Mouse (Mus musculus): ENCODE results near the gene Car4. TPM values are rescaled to one million over a fixed set of nuclear protein-coding genes. Genes with fewer than 3 reads are reported as not detected.

Car4 gene
- polyA plus RNA-seq, 1 experiment from 2014 or later: 16.8 TPM

DNA sequence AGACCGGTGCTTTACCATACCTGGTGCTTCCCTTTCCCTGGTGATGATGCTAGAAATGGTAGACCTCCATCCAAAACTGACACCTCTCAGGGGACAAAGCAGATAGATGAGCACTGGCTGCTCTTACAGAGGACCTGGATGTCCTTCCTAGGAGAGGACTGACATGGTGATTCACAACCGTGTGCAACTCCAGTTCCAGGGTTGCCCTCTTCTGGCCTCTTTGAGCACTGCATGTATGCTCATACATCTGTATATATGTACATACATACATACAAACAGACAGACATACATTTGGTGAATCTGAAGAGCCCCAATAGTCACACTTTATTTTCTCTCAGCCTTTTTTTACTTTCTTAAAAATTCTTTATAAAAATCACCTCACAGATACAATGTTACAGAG is 20.5 kb downstream of the Car4 start:
- H3K27me3 ChIP-seq (ENCODE audit: low read depth, poor library complexity, severe bottlenecking): no peaks in the 10 kb centered on the region
- no peak overlapping the region for H3K4me3 ChIP-seq
- DNase-seq (ENCODE audit: low spot score): peak; percentile 67
- WGBS: 47% methylated on average over 2 of the region's 2 CpGs
- peaks cover 11% of the 10 kb centered on the region for H3K4me1 ChIP-seq
- no peak overlapping the region for H3K27ac ChIP-seq (replicated peaks)
- no peaks in the 10 kb centered on the region for H3K36me3 ChIP-seq
- no peaks in the 10 kb centered on the region for H3K9me3 ChIP-seq (replicated peaks)

DNA sequence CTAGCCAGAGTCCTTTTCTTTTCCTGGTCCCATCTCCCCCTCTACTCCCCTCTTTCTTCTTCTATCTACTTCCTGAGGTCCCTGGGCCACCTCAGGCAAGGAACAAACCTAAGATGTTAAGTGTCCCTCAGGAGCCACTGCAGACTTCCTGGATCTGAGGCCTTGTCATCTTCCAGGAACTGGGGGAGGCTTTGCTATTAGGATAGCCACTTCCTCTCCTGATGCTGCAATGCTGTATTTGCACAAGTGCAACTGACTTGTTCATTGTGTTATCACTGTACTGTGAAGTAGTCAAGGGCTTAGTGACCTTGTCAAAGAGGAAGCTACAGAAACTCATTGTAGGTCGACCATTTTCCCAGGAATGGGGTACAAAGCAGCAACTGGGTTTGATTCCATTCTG is 21.8 kb downstream of the Car4 start:
- Histone ChIP-seq H3K27ac (replicated peaks) (no peak overlapping the region), H3K36me3 (no peaks in the 10 kb centered on the region)

DNA sequence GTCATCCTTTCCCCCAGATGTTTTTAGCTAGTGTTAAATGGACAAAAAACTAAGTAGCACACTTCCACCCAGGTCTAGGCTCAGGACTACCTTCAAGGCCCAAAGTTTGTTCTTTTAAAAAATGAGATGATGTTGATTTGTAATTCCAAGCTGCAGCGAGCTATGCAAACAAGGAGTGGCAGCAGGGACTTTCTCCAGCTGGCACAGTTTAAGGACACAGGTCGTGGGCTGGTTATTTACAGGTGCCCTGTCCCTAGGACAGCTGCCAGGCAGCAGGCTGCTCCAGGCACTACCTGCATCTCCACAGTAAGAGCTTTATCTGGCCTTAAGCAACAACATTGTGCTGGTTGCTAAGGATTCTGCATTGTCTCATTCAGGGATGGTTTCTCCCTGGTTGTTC is 23.1 kb downstream of the Car4 start:
- no peaks in the 10 kb centered on the region for H3K9me3 ChIP-seq (replicated peaks)
- peaks cover 5% of the 10 kb centered on the region for H3K36me3 ChIP-seq
- no peaks in the 10 kb centered on the region for H3K4me1 ChIP-seq
- H3K27ac ChIP-seq (replicated peaks): no peak overlapping the region
- H3K27me3 ChIP-seq (ENCODE audit: low read depth, poor library complexity, severe bottlenecking): no peaks in the 10 kb centered on the region
- no peak for DNase-seq (ENCODE audit: low spot score)
- WGBS: 71% methylated on average over 2 of the region's 2 CpGs
- H3K4me3 ChIP-seq: no peak overlapping the region

More for the DNA sequence above, 21.8 kb downstream of the Car4 start:
- Histone ChIP-seq H3K27me3 (ENCODE audit: low read depth, poor library complexity, severe bottlenecking) (no peaks in the 10 kb centered on the region), H3K4me3 (no peak overlapping the region), H3K4me1 (peaks cover 2% of the 10 kb centered on the region; the same call in 1 of the 2 replicates), H3K9me3 (replicated peaks) (no peaks in the 10 kb centered on the region)
- WGBS: 61% methylated on average over 1 of the region's 1 CpGs
- no peak for DNase-seq (ENCODE audit: low spot score)

DNA sequence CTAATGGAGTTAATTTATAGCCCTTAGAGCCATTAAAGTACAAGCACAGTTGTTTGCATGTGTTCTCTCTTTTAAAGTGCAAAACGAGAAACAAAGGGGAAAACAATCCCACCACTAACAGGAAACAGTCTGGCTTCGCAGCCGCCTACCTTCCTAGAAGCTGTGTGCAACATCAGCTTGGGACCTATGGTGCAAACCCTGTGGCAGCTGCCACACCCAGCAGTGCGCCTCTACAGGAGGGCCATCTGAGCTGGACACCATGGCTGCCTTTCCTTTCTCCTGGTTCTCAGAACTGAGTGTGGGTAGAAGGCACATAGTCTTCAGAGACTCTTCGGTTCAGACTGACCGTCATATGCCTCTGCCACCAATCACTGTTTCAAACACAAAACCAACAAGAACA is 27.8 kb downstream of the Car4 start:
- no peaks in the 10 kb centered on the region for H3K9me3 ChIP-seq (replicated peaks)
- H3K27me3 ChIP-seq (ENCODE audit: low read depth, poor library complexity, severe bottlenecking): no peaks in the 10 kb centered on the region
- H3K36me3 ChIP-seq: peaks cover 31% of the 10 kb centered on the region
- 90% methylated on average over 6 of the region's 6 CpGs for WGBS
- no peak overlapping the region for H3K4me3 ChIP-seq
- no peak for DNase-seq (ENCODE audit: low spot score)
- H3K4me1 ChIP-seq: no peaks in the 10 kb centered on the region
- H3K27ac ChIP-seq (replicated peaks): no peak overlapping the region

DNA sequence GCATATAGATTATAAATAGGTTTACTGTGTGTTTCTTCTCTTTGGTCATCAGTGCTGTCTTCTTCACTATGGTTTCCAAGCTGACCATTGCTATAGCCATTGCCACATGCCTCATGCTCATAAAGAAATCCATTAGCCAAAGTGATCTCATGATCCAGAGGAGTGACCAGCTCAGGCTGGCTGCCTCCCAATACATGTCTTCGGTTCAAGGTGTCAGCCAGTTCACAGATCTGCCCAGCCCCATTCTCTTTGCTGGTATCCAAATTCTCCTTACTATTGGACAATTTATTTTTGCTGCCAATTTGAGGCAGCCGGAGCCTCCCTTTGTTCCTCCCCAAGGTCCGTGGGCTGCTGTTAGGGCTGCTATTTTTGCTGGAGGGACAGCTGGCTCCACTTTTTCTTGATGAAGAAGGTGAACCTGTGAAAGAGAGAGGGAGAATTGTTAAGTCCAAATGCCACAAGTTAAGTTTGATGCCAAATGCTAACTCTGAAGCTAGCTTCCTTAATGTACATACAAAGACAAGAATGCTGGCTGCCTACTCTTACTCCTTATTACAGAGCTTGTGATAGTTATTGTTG is 30.8 kb downstream of the Car4 start:
- 98% methylated on average over 3 of the region's 3 CpGs for WGBS
- Histone ChIP-seq H3K36me3 (peaks cover 60% of the 10 kb centered on the region), H3K4me3 (no peak overlapping the region), H3K9me3 (replicated peaks) (no peaks in the 10 kb centered on the region), H3K4me1 (no peaks in the 10 kb centered on the region), H3K27me3 (ENCODE audit: low read depth, poor library complexity, severe bottlenecking) (no peaks in the 10 kb centered on the region), H3K27ac (replicated peaks) (no peak overlapping the region)
- no peak for DNase-seq (ENCODE audit: low spot score)

DNA sequence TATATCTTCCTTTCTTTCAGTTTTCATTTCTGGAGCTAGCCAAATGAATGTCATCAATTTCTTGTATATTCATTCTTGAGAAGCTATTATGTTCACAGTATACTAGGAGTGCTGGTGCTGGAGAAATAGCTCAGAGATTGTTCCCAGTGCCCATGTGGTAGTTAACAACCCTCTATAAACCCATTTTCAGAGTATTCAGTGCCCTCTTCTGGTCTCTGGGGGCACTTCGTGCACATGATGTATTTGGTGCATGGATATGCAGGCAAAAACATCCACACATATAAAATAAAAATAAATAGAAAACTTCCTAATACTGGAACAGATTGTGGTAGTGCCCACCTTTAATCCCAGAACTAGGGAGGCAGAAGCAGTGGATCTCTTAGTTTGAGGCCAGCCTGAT is 35.4 kb downstream of the Car4 start:
- no peak for DNase-seq (ENCODE audit: low spot score)
- peaks cover 71% of the 10 kb centered on the region for H3K36me3 ChIP-seq
- H3K4me3 ChIP-seq: no peak overlapping the region
- H3K27ac ChIP-seq (replicated peaks): no peak overlapping the region
- WGBS: 90% methylated on average over 1 of the region's 1 CpGs
- H3K4me1 ChIP-seq: no peaks in the 10 kb centered on the region
- no peaks in the 10 kb centered on the region for H3K9me3 ChIP-seq (replicated peaks)
- no peaks in the 10 kb centered on the region for H3K27me3 ChIP-seq (ENCODE audit: low read depth, poor library complexity, severe bottlenecking)

DNA sequence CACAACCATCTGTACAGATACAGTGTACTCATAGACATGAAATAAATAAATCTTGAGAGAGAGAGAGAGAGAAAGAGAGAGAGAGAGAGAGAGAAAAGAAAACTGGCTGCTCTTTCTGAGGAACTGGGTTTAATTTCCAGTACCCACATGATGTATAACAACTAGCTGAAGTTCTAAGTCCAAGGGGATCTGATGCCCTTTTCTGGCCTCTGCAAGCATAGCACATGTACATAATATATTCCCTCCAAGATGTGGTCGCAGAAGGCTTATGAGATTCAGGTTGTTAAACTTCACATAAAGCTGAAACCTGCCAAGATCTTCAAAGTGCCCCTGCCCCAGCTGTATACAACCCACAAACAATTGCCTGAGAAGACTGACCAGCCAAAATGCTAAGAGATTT is 37.7 kb downstream of the Car4 start:
- Histone ChIP-seq H3K27me3 (ENCODE audit: low read depth, poor library complexity, severe bottlenecking) (no peaks in the 10 kb centered on the region), H3K9me3 (replicated peaks) (no peaks in the 10 kb centered on the region), H3K27ac (replicated peaks) (no peak overlapping the region), H3K4me1 (no peaks in the 10 kb centered on the region), H3K4me3 (no peak overlapping the region), H3K36me3 (peaks cover 67% of the 10 kb centered on the region)
- WGBS: 89% methylated on average over 1 of the region's 1 CpGs
- DNase-seq (ENCODE audit: low spot score): no peak

DNA sequence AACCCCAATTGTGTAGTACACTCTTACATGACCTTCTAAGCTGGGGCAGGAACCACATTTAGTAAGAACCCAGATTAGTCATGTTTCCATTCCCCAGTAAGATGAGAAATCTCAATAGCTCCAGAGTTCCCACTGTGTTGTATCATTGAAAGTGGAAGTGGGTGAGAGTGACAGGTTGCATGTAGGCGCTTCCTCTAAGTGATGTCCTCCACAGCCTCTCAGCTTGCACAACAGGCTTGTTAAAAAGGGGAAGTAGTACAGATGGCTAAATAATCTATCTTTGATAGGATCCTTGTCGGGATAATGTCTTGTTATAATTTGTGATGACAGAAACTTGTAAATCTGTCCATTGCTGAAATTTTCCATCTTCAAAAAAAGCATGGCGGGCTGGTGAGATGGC is 46.0 kb downstream of the Car4 start:
- 95% methylated on average over 3 of the region's 3 CpGs for WGBS

DNA sequence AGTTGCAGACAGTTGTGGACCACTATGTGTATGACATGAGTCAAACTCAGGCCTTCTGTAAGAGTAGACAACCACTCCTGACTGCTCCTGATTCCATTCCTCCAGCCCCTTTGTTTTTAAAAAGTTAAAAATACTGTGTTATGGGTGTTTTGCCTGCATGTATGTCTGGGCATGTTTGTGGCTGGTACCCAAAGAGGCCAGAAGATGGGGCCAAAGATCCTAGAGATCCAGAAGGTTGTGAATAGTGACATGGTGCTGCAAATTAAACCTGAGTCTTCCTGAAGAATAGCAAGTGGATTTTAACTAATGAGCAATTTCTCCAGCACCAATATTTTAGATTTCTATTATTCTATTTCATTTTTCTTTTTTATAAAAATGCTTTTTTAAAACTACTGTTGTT is 55.5 kb downstream of the Car4 start:
- no peak overlapping the region for H3K4me3 ChIP-seq
- no peaks in the 10 kb centered on the region for H3K4me1 ChIP-seq
- peaks cover 51% of the 10 kb centered on the region for H3K36me3 ChIP-seq
- H3K27me3 ChIP-seq (ENCODE audit: low read depth, poor library complexity, severe bottlenecking): no peaks in the 10 kb centered on the region
- DNase-seq (ENCODE audit: low spot score): no peak
- no peak overlapping the region for H3K27ac ChIP-seq (replicated peaks)
- no peaks in the 10 kb centered on the region for H3K9me3 ChIP-seq (replicated peaks)

More for the DNA sequence above, 46.0 kb downstream of the Car4 start:
- Histone ChIP-seq H3K27ac (replicated peaks) (no peak overlapping the region), H3K36me3 (peaks cover 35% of the 10 kb centered on the region), H3K9me3 (replicated peaks) (no peaks in the 10 kb centered on the region), H3K4me1 (no peaks in the 10 kb centered on the region), H3K27me3 (ENCODE audit: low read depth, poor library complexity, severe bottlenecking) (no peaks in the 10 kb centered on the region), H3K4me3 (no peak overlapping the region)
- no peak for DNase-seq (ENCODE audit: low spot score)

Other genes with a start within 250 kb of the Car4 start
- gene Mrm1, start 138.3 kb upstream of the Car4 start, polyA plus RNA-seq (2016; fragmentation: Nextera tagmentation; extraction: Ambion mirVana): 14.6 and 16.2 TPM in 2 replicates
- 12.0 and 12.8 TPM in 2 replicates for gene Dhrs11, start 128.8 kb upstream of the Car4 start, polyA plus RNA-seq (2016; fragmentation: Nextera tagmentation; extraction: Ambion mirVana)
- gene Ggnbp2, start 87.0 kb upstream of the Car4 start, polyA plus RNA-seq (2016; fragmentation: Nextera tagmentation; extraction: Ambion mirVana): 55.7 and 56.3 TPM in 2 replicates
- 11.8 and 12.6 TPM in 2 replicates for gene Myo19, start 77.6 kb upstream of the Car4 start, polyA plus RNA-seq (2016; fragmentation: Nextera tagmentation; extraction: Ambion mirVana)
- gene Pigw, start 77.5 kb upstream of the Car4 start, polyA plus RNA-seq (2016; fragmentation: Nextera tagmentation; extraction: Ambion mirVana): 2.2 and 3.4 TPM in 2 replicates
- gene Znhit3, start 41.4 kb upstream of the Car4 start, polyA plus RNA-seq (2016; fragmentation: Nextera tagmentation; extraction: Ambion mirVana): 80.5 and 91.7 TPM in 2 replicates
- gene Usp32, start 182.4 kb downstream of the Car4 start, polyA plus RNA-seq (2016; fragmentation: Nextera tagmentation; extraction: Ambion mirVana): 4.3 and 5.1 TPM in 2 replicates
- 0.42 TPM in 1 of 2 replicates, not detected in the other for gene 1700125H20Rik, start 212.6 kb downstream of the Car4 start, polyA plus RNA-seq (2016; fragmentation: Nextera tagmentation; extraction: Ambion mirVana)

Data from midbrain, embryonic 10.5 days (tissue).